Mouse (Mus musculus): ENCODE measurements around the gene Map1lc3a. TPM values are rescaled to one million over a fixed set of nuclear protein-coding genes. Genes with fewer than 3 reads are reported as not detected.

Map1lc3a gene
- polyA plus RNA-seq, 1 experiment from 2014 or later: 338 TPM

GRCm38 (mm10) chr2:155295453-155295852, 19.4 kb downstream of the Map1lc3a start:
- WGBS: 94% methylated on average over 6 of the region's 6 CpGs
- peaks cover 94% of the 10 kb centered on the region for H3K36me3 ChIP-seq (ENCODE audit: control insufficient read depth, insufficient read depth, low read length)
- no peak for ATAC-seq
- H3K27me3 ChIP-seq (replicated peaks; ENCODE audit: control insufficient read depth, insufficient read depth, low read length): no peaks in the 10 kb centered on the region
- no peak overlapping the region for H3K4me2 ChIP-seq (ENCODE audit: low read length)
- DNase-seq (ENCODE audit: low spot score): no peak
- H3K4me1 ChIP-seq (ENCODE audit: control insufficient read depth, insufficient read depth, low read length): no peaks in the 10 kb centered on the region
- H3K9ac ChIP-seq (ENCODE audit: low read length): no peak overlapping the region
- H3K9me3 ChIP-seq (replicated peaks; ENCODE audit: control insufficient read depth, low read length): no peaks in the 10 kb centered on the region
- no peak overlapping the region for H3K4me3 ChIP-seq (ENCODE audit: low read depth, low read length)
- H3K27ac ChIP-seq (ENCODE audit: low read depth, low read length): no peak overlapping the region

DNA sequence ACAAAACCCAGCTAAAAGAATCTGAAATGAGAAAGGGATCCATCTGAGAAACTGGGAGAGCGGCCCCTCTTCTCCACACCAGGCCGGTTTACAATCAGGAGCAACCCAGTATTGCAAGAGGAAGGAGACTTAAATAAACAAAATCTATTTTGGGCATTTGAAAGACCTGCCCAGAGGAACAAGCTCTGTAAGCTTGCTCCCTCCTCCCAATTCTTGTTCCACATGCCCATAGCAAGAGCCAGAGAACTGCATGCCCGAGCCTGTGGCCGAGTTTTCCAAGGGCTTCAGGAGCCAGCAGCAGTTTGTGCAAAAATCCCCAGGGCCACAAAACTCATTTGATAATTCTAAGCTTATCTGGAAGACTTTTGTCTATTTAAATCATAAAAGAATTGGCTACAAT, 23.5 kb downstream of the Map1lc3a start:
- no peak overlapping the region for H3K9ac ChIP-seq (ENCODE audit: low read length)
- H3K4me2 ChIP-seq (ENCODE audit: low read length): no peak overlapping the region
- peaks cover 69% of the 10 kb centered on the region for H3K36me3 ChIP-seq (ENCODE audit: control insufficient read depth, insufficient read depth, low read length)
- no peaks in the 10 kb centered on the region for H3K27me3 ChIP-seq (replicated peaks; ENCODE audit: control insufficient read depth, insufficient read depth, low read length)
- DNase-seq (ENCODE audit: low spot score) (no peak), ATAC-seq (no peak)
- 87% methylated on average over 4 of the region's 4 CpGs for WGBS
- no peak overlapping the region for H3K27ac ChIP-seq (ENCODE audit: low read depth, low read length)
- H3K4me1 ChIP-seq (ENCODE audit: control insufficient read depth, insufficient read depth, low read length): no peaks in the 10 kb centered on the region
- no peaks in the 10 kb centered on the region for H3K9me3 ChIP-seq (replicated peaks; ENCODE audit: control insufficient read depth, low read length)
- H3K4me3 ChIP-seq (ENCODE audit: low read depth, low read length): no peak overlapping the region

- Histone ChIP-seq H3K4me1 (ENCODE audit: control insufficient read depth, insufficient read depth, low read length) (no peaks in the 10 kb centered on the region), H3K4me2 (ENCODE audit: low read length) (no peak overlapping the region), H3K4me3 (ENCODE audit: low read depth, low read length) (no peak overlapping the region), H3K9ac (ENCODE audit: low read length) (no peak overlapping the region), H3K9me3 (replicated peaks; ENCODE audit: control insufficient read depth, low read length) (no peaks in the 10 kb centered on the region), H3K27ac (ENCODE audit: low read depth, low read length) (peak overlapping the region; percentile 53; the same call in 1 of the 2 replicates), H3K36me3 (ENCODE audit: control insufficient read depth, insufficient read depth, low read length) (peaks cover 36% of the 10 kb centered on the region), H3K27me3 (replicated peaks; ENCODE audit: control insufficient read depth, insufficient read depth, low read length) (no peaks in the 10 kb centered on the region)
- WGBS: 33% methylated on average over 3 of the region's 3 CpGs
- ATAC-seq: no peak
- peak; percentile 41 for DNase-seq (ENCODE audit: low spot score)
Observed at GRCm38 (mm10) chr2:155308936-155309592, 33.0 kb downstream of the Map1lc3a start.

DNA sequence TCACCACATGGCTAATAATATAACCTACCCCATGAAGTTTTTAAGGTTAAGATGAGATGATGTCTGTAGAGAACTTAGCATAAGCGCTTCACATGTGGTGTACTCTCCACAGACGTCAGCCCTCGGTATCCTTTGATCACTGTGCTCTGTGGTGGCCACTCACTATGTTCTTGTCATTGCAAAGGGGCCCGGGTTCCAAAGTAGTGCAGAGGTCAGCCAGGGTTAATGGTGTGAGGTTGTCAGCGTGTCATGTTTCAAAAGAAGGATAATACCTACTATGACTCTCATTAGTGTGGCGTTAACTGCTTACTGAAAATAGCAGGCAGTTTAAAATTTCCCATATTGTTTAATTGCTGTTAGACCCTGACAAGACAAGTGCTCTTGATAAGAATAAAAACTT, 37.6 kb downstream of the Map1lc3a start:
- Histone ChIP-seq H3K4me2 (ENCODE audit: low read length) (no peak overlapping the region), H3K27ac (ENCODE audit: low read depth, low read length) (no peak overlapping the region), H3K36me3 (ENCODE audit: control insufficient read depth, insufficient read depth, low read length) (peaks cover 24% of the 10 kb centered on the region), H3K9ac (ENCODE audit: low read length) (no peak overlapping the region), H3K27me3 (replicated peaks; ENCODE audit: control insufficient read depth, insufficient read depth, low read length) (no peaks in the 10 kb centered on the region), H3K4me1 (ENCODE audit: control insufficient read depth, insufficient read depth, low read length) (no peaks in the 10 kb centered on the region), H3K9me3 (replicated peaks; ENCODE audit: control insufficient read depth, low read length) (no peaks in the 10 kb centered on the region), H3K4me3 (ENCODE audit: low read depth, low read length) (no peak overlapping the region)
- no peak for DNase-seq (ENCODE audit: low spot score)
- 62% methylated on average over 6 of the region's 6 CpGs for WGBS
- no peak for ATAC-seq

DNA sequence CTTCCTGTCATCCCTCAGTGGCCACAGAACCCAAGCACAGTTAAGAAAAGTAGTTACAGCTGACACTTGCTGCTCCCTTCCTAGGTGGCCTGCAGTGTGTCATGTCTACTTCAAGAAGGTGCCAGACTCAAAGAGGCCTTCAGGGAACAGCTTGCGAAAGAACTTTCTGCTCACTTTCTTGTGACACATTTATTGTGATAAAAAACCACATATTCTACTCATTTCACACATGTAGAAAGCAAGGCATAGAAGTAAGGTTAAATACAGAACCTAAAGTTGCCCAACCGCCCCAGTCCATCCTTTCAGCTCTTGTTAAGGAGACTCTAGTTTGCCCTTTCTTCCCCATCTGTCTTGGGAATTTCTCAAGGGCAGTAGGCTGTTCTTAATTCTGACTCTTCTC, 42.5 kb downstream of the Map1lc3a start:
- no peak overlapping the region for H3K27ac ChIP-seq (ENCODE audit: low read depth, low read length)
- H3K9me3 ChIP-seq (replicated peaks; ENCODE audit: control insufficient read depth, low read length): no peaks in the 10 kb centered on the region
- ATAC-seq: no peak
- H3K27me3 ChIP-seq (replicated peaks; ENCODE audit: control insufficient read depth, insufficient read depth, low read length): no peaks in the 10 kb centered on the region
- no peak overlapping the region for H3K9ac ChIP-seq (ENCODE audit: low read length)
- no peaks in the 10 kb centered on the region for H3K4me1 ChIP-seq (ENCODE audit: control insufficient read depth, insufficient read depth, low read length)
- 93% methylated on average over 2 of the region's 2 CpGs for WGBS
- peaks cover 14% of the 10 kb centered on the region for H3K36me3 ChIP-seq (ENCODE audit: control insufficient read depth, insufficient read depth, low read length)
- H3K4me3 ChIP-seq (ENCODE audit: low read depth, low read length): no peak overlapping the region
- no peak for DNase-seq (ENCODE audit: low spot score)
- H3K4me2 ChIP-seq (ENCODE audit: low read length): no peak overlapping the region

GRCm38 (mm10) chr2:155320596-155320995, 44.5 kb downstream of the Map1lc3a start:
- H3K27me3 ChIP-seq (replicated peaks; ENCODE audit: control insufficient read depth, insufficient read depth, low read length): no peaks in the 10 kb centered on the region
- no peak overlapping the region for H3K4me3 ChIP-seq (ENCODE audit: low read depth, low read length)
- H3K9ac ChIP-seq (ENCODE audit: low read length): no peak overlapping the region
- no peak overlapping the region for H3K4me2 ChIP-seq (ENCODE audit: low read length)
- no peak for ATAC-seq
- no peaks in the 10 kb centered on the region for H3K4me1 ChIP-seq (ENCODE audit: control insufficient read depth, insufficient read depth, low read length)
- no peaks in the 10 kb centered on the region for H3K9me3 ChIP-seq (replicated peaks; ENCODE audit: control insufficient read depth, low read length)
- no peak for DNase-seq (ENCODE audit: low spot score)
- H3K27ac ChIP-seq (ENCODE audit: low read depth, low read length): no peak overlapping the region
- peaks cover 8% of the 10 kb centered on the region for H3K36me3 ChIP-seq (ENCODE audit: control insufficient read depth, insufficient read depth, low read length)
- WGBS: 84% methylated on average over 5 of the region's 5 CpGs

GRCm38 (mm10) chr2:155326001-155326400, 49.9 kb downstream of the Map1lc3a start:
- no peak overlapping the region for H3K27ac ChIP-seq (ENCODE audit: low read depth, low read length)
- DNase-seq (ENCODE audit: low spot score) (no peak), ATAC-seq (no peak)
- no peaks in the 10 kb centered on the region for H3K4me1 ChIP-seq (ENCODE audit: control insufficient read depth, insufficient read depth, low read length)
- H3K9me3 ChIP-seq (replicated peaks; ENCODE audit: control insufficient read depth, low read length): no peaks in the 10 kb centered on the region
- H3K4me3 ChIP-seq (ENCODE audit: low read depth, low read length): no peak overlapping the region
- H3K9ac ChIP-seq (ENCODE audit: low read length): no peak overlapping the region
- H3K27me3 ChIP-seq (replicated peaks; ENCODE audit: control insufficient read depth, insufficient read depth, low read length): no peaks in the 10 kb centered on the region
- peaks cover 43% of the 10 kb centered on the region for H3K36me3 ChIP-seq (ENCODE audit: control insufficient read depth, insufficient read depth, low read length)
- no peak overlapping the region for H3K4me2 ChIP-seq (ENCODE audit: low read length)
- WGBS: 89% methylated on average over 4 of the region's 4 CpGs

Other genes starting within 250 kb of the Map1lc3a start
- 53.4 and 60.8 TPM in 2 replicates for gene Ahcy, start 201.8 kb upstream of the Map1lc3a start, polyA plus RNA-seq (2014; fragmentation: Nextera tagmentation; extraction: Ambion mirVana)
- gene Itch, start 142.8 kb upstream of the Map1lc3a start, polyA plus RNA-seq (2014; fragmentation: Nextera tagmentation; extraction: Ambion mirVana): 30.4 and 40.4 TPM in 2 replicates
- gene Dynlrb1, start 39.8 kb upstream of the Map1lc3a start, polyA plus RNA-seq (2014; fragmentation: Nextera tagmentation; extraction: Ambion mirVana): 808 and 966 TPM in 2 replicates
- 63.6 and 70.8 TPM in 2 replicates for gene Pigu, start 81.1 kb downstream of the Map1lc3a start, polyA plus RNA-seq (2014; fragmentation: Nextera tagmentation; extraction: Ambion mirVana)
- 57.7 and 72.6 TPM in 2 replicates for gene Trp53inp2, start 104.8 kb downstream of the Map1lc3a start, polyA plus RNA-seq (2014; fragmentation: Nextera tagmentation; extraction: Ambion mirVana)
- gene Ncoa6, start 197.6 kb downstream of the Map1lc3a start, polyA plus RNA-seq (2014; fragmentation: Nextera tagmentation; extraction: Ambion mirVana): 29.9 and 30.8 TPM in 2 replicates
- 17.5 TPM in 2 replicates for gene Acss2, start 241.7 kb downstream of the Map1lc3a start, polyA plus RNA-seq (2014; fragmentation: Nextera tagmentation; extraction: Ambion mirVana)
- gene Ggt7, start 241.9 kb downstream of the Map1lc3a start, polyA plus RNA-seq (2014; fragmentation: Nextera tagmentation; extraction: Ambion mirVana): 18.8 and 25.6 TPM in 2 replicates